10 mouse cellular contexts compared by ENCODE assay signal in genomic region chr5:74052171-74052909, GRCm38 (mm10). TPM values are rescaled to one million over a fixed set of nuclear protein-coding genes. Genes with fewer than 3 reads are reported as not detected.
DNase-seq lines count a peak whose midpoint lies in the region; ATAC-seq and TF ChIP-seq lines count a peak whose summit lies in the region.
"Had no signal": no experiment of that assay in that cellular context is flagged by ENCODE, and none has a peak within 500 bp of the region (broad histone marks: within the 10 kb centered on the region; RNA-seq: fewer than 3 reads in every experiment).

No protein-coding gene starts in this region.

- ATAC-seq in forebrain, embryonic 14.5 days = no peak
- ATAC-seq in forebrain, embryonic 13.5 days = no peak
- peak; percentile 15; the same call in 1 of the 2 replicates for ATAC-seq in heart, postnatal 0 days (ENCODE audit: insufficient read depth, low read depth)
- ATAC-seq in liver, embryonic 14.5 days (ENCODE audit: insufficient read depth) = no peak
- ATAC-seq in liver, embryonic 12.5 days = no peak
- ATAC-seq in limb, embryonic 13.5 days (ENCODE audit: low FRiP score, low read depth) = peak; percentile 68; the same call in 1 of the 2 replicates

- no peaks in the 10 kb centered on the region for H3K27me3 ChIP-seq in forebrain, embryonic 14.5 days (replicated peaks; ENCODE audit: control insufficient read depth, insufficient read depth, low read length)
- no peaks in the 10 kb centered on the region for H3K27me3 ChIP-seq in forebrain, embryonic 13.5 days
- H3K27me3 ChIP-seq in heart, postnatal 0 days (ENCODE audit: control insufficient read depth, insufficient read depth, low read length) = no peaks in the 10 kb centered on the region
- H3K27me3 ChIP-seq in liver, embryonic 14.5 days (ENCODE audit: control insufficient read depth, insufficient read depth, low read length) = no peaks in the 10 kb centered on the region
- no peaks in the 10 kb centered on the region for H3K27me3 ChIP-seq in liver, embryonic 12.5 days (replicated peaks)
- H3K27me3 ChIP-seq in limb, embryonic 13.5 days = no peaks in the 10 kb centered on the region

- DNase-seq in forebrain, embryonic 14.5 days (ENCODE audit: low spot score) = no peak
- DNase-seq in heart, postnatal 0 days (ENCODE audit: low spot score) = no peak
- no peak for DNase-seq in heart, postnatal 36 days
- DNase-seq in liver, embryonic 14.5 days (ENCODE audit: low read depth in 3 of 3, low spot score in 3 of 3) = no peak
- DNase-seq in testis, postnatal 14 days (ENCODE audit: low spot score) = no peak
- DNase-seq: B cell, adult 2 months; thymus, adult 2 months had no signal

- no peak overlapping the region for H3K4me2 ChIP-seq in forebrain, embryonic 14.5 days (ENCODE audit: low read length)
- no peak overlapping the region for H3K4me2 ChIP-seq in forebrain, embryonic 13.5 days
- peak overlapping the region; percentile 24 for H3K4me2 ChIP-seq in heart, postnatal 0 days (ENCODE audit: low read depth, low read length)
- H3K4me2 ChIP-seq in liver, embryonic 14.5 days (ENCODE audit: low read depth) = no peak overlapping the region
- no peak overlapping the region for H3K4me2 ChIP-seq in liver, embryonic 12.5 days
- peak overlapping the region; percentile 3; the same call in 1 of the 2 replicates for H3K4me2 ChIP-seq in limb, embryonic 13.5 days (replicated peaks)

- no peak for TF ChIP-seq EP300 in heart, postnatal 0 days (IDR thresholded peaks at IDR 0.05; ENCODE audit: low read depth)
- TF ChIP-seq EP300 in liver, embryonic 14.5 days (IDR thresholded peaks at IDR 0.05; ENCODE audit: low read depth) = no peak

- no peak overlapping the region for H3K9ac ChIP-seq in forebrain, embryonic 14.5 days (ENCODE audit: low read length)
- no peak overlapping the region for H3K9ac ChIP-seq in forebrain, embryonic 13.5 days
- H3K9ac ChIP-seq in heart, postnatal 0 days (replicated peaks; ENCODE audit: low read depth, low read length) = no peak overlapping the region
- no peak overlapping the region for H3K9ac ChIP-seq in liver, embryonic 14.5 days (replicated peaks)
- H3K9ac ChIP-seq in liver, embryonic 12.5 days = no peak overlapping the region
- no peak overlapping the region for H3K9ac ChIP-seq in limb, embryonic 13.5 days

- H3K36me3 ChIP-seq in forebrain, embryonic 14.5 days (ENCODE audit: control insufficient read depth, insufficient read depth, low read length) = no peaks in the 10 kb centered on the region
- no peaks in the 10 kb centered on the region for H3K36me3 ChIP-seq in forebrain, embryonic 13.5 days (ENCODE audit: poor library complexity, severe bottlenecking)
- no peaks in the 10 kb centered on the region for H3K36me3 ChIP-seq in heart, postnatal 0 days (replicated peaks; ENCODE audit: control insufficient read depth, insufficient read depth, low read length)
- H3K36me3 ChIP-seq in liver, embryonic 14.5 days (replicated peaks; ENCODE audit: control insufficient read depth, insufficient read depth, low read depth) = peaks cover 6% of the 10 kb centered on the region
- peaks cover 76% of the 10 kb centered on the region for H3K36me3 ChIP-seq in liver, embryonic 12.5 days
- H3K36me3 ChIP-seq in limb, embryonic 13.5 days = peaks cover 16% of the 10 kb centered on the region

- no peak overlapping the region for H3K4me3 ChIP-seq in forebrain, embryonic 14.5 days (ENCODE audit: low read depth, low read length)
- no peak overlapping the region for H3K4me3 ChIP-seq in forebrain, embryonic 13.5 days
- no peak overlapping the region for H3K4me3 ChIP-seq in heart, postnatal 0 days (ENCODE audit: low read depth, low read length)
- no peak overlapping the region for H3K4me3 ChIP-seq in liver, embryonic 14.5 days (ENCODE audit: insufficient read depth in 1 of 2, low read depth in 2 of 2, low read length in 2 of 2)
- no peak overlapping the region for H3K4me3 ChIP-seq in liver, embryonic 12.5 days
- H3K4me3 ChIP-seq in limb, embryonic 13.5 days = no peak overlapping the region

- intact Hi-C loops in heart, postnatal 36 days (cut with DNase I) = no loop called here

- no peak for TF ChIP-seq CTCF in heart, postnatal 0 days (IDR thresholded peaks at IDR 0.05; ENCODE audit: low read depth)
- 0 out of 2 replicates have a peak, but pooled peaks have one; percentile 5 for TF ChIP-seq CTCF in liver, embryonic 14.5 days (IDR thresholded peaks at IDR 0.05; ENCODE audit: low read depth)

- peak overlapping the region; percentile 21; the same call in 1 of the 2 replicates for H3K27ac ChIP-seq in forebrain, embryonic 14.5 days (ENCODE audit: low read depth, low read length)
- no peak overlapping the region for H3K27ac ChIP-seq in forebrain, embryonic 13.5 days
- H3K27ac ChIP-seq in heart, postnatal 0 days (ENCODE audit: low read depth) = peak overlapping the region; percentile 62
- no peak overlapping the region for H3K27ac ChIP-seq in liver, embryonic 14.5 days
- H3K27ac ChIP-seq in liver, embryonic 12.5 days = no peak overlapping the region
- peak overlapping the region; percentile 49; the same call in 1 of the 2 replicates for H3K27ac ChIP-seq in limb, embryonic 13.5 days

- no peaks in the 10 kb centered on the region for H3K9me3 ChIP-seq in forebrain, embryonic 14.5 days (replicated peaks; ENCODE audit: control insufficient read depth, low read length)
- H3K9me3 ChIP-seq in forebrain, embryonic 13.5 days (replicated peaks) = no peaks in the 10 kb centered on the region
- H3K9me3 ChIP-seq in heart, postnatal 0 days (replicated peaks; ENCODE audit: control insufficient read depth, low read length) = no peaks in the 10 kb centered on the region
- H3K9me3 ChIP-seq in liver, embryonic 14.5 days (ENCODE audit: control insufficient read depth, low read length) = no peaks in the 10 kb centered on the region
- no peaks in the 10 kb centered on the region for H3K9me3 ChIP-seq in liver, embryonic 12.5 days (replicated peaks)
- no peaks in the 10 kb centered on the region for H3K9me3 ChIP-seq in limb, embryonic 13.5 days

- WGBS in forebrain, embryonic 14.5 days = 87% methylated on average over 15 of the region's 15 CpGs
- 93% methylated on average over 15 of the region's 15 CpGs for WGBS in forebrain, embryonic 13.5 days
- WGBS in heart, postnatal 0 days = 71% methylated on average over 15 of the region's 15 CpGs
- WGBS in liver, embryonic 14.5 days (ENCODE audit: insufficient replicate concordance) = 91% methylated on average over 15 of the region's 15 CpGs
- WGBS in liver, embryonic 12.5 days (ENCODE audit: insufficient replicate concordance) = 88% methylated on average over 15 of the region's 15 CpGs
- 80% methylated on average over 15 of the region's 15 CpGs for WGBS in limb, embryonic 13.5 days

- no peaks in the 10 kb centered on the region for H3K4me1 ChIP-seq in forebrain, embryonic 14.5 days (ENCODE audit: control insufficient read depth, insufficient read depth, low read length)
- peaks cover 14% of the 10 kb centered on the region; the same call in 1 of the 2 replicates for H3K4me1 ChIP-seq in forebrain, embryonic 13.5 days
- peaks cover 40% of the 10 kb centered on the region for H3K4me1 ChIP-seq in heart, postnatal 0 days (ENCODE audit: control insufficient read depth, insufficient read depth)
- H3K4me1 ChIP-seq in liver, embryonic 14.5 days (replicated peaks; ENCODE audit: control insufficient read depth in 2 of 2, insufficient read depth in 2 of 2, low read length in 1 of 2) = peaks cover 10% of the 10 kb centered on the region in 2 experiments
- peaks cover 23% of the 10 kb centered on the region for H3K4me1 ChIP-seq in liver, embryonic 12.5 days
- peaks cover 36% of the 10 kb centered on the region for H3K4me1 ChIP-seq in limb, embryonic 13.5 days

RNA-seq across cellular contexts. Expression of gene Usp46, which starts 15.9 kb away (rescaled TPM):
- polyA plus RNA-seq in forebrain, embryonic 14.5 days (2014; fragmentation: Nextera tagmentation; extraction: Ambion mirVana) = 31.8 and 41.6 TPM in 2 replicates
- polyA plus RNA-seq in forebrain, embryonic 13.5 days (2015; fragmentation: Nextera tagmentation; extraction: Ambion mirVana) = 24.8 and 25.9 TPM in 2 replicates
- 47.3 and 54.5 TPM in 2 replicates for total RNA-seq in heart, postnatal 0 days (2014; rRNA removed; ENCODE audit: low replicate concordance)
- polyA plus RNA-seq in heart, postnatal 0 days (2015; fragmentation: Nextera tagmentation; extraction: Ambion mirVana) = 22.9 and 27.2 TPM in 2 replicates
- 10 to 100 TPM; 35.1 TPM for total RNA-seq in heart, postnatal 36 days (2021)
- 9.7 and 14.6 TPM in 2 replicates for polyA plus RNA-seq in liver, embryonic 14.5 days (2012; rRNA removed)
- 23.8 and 27.9 TPM in 2 replicates for polyA plus RNA-seq in liver, embryonic 14.5 days (2014; fragmentation: Nextera tagmentation; extraction: Ambion mirVana)
- polyA plus RNA-seq in liver, embryonic 12.5 days (2016; fragmentation: Nextera tagmentation; extraction: Ambion mirVana) = 29.5 and 31.8 TPM in 2 replicates
- polyA plus RNA-seq in limb, embryonic 13.5 days (2015; fragmentation: Nextera tagmentation; extraction: Ambion mirVana) = 35.4 and 37.5 TPM in 2 replicates

Comparison
In these comparisons a context has a peak if more than half of its experiments do, and no peak if none do; other contexts are left out.
1. H3K27ac ChIP-seq: peak in forebrain, embryonic 14.5 days (single experiment), heart, postnatal 0 days (single experiment) and limb, embryonic 13.5 days (single experiment); none in forebrain, embryonic 13.5 days (single experiment), liver, embryonic 14.5 days (single experiment) and liver, embryonic 12.5 days (single experiment).
2. ATAC-seq: peak in heart, postnatal 0 days (single experiment) and limb, embryonic 13.5 days (single experiment); none in forebrain, embryonic 14.5 days (single experiment), forebrain, embryonic 13.5 days (single experiment), liver, embryonic 14.5 days (single experiment) and liver, embryonic 12.5 days (single experiment).
3. H3K4me2 ChIP-seq: peak in heart, postnatal 0 days (single experiment) and limb, embryonic 13.5 days (single experiment); none in forebrain, embryonic 14.5 days (single experiment), forebrain, embryonic 13.5 days (single experiment), liver, embryonic 14.5 days (single experiment) and liver, embryonic 12.5 days (single experiment).